In the genomic region with DNA sequence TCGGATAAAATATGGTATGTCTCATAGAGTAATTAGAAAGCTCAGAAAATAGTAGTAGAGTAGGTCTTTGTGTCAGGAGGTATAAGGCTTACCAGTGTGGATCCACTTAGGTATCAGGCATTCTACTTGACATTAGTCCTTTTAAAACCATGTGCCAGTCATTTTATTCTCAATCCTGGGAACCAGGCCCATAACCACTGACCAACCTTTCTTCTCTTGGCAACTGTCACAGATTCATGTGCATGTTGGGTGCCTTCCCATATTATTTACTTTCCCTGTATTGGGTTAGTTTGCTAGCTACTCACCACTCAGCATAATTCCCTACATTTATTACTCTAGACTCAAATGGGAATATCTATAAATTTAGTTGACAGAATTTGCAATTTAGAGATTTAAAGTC, we compare ENCODE assay signal across 18 mouse cellular contexts.
A peak's percentile ranks its signal among the peaks of the same experiment; 100 is the strongest.
DNase-seq lines count a peak whose midpoint lies in the region; TF ChIP-seq lines count a peak whose summit lies in the region.
"Had no signal": no experiment of that assay in that cellular context is flagged by ENCODE, and none has a peak within 500 bp of the region (broad histone marks: within the 10 kb centered on the region; RNA-seq: fewer than 3 reads in every experiment).

No protein-coding gene starts in this region.

- no peak for TF ChIP-seq CTCF in liver, adult 2 months (IDR thresholded peaks at IDR 0.05; ENCODE audit: low read depth, low read length)

- no peaks in the 10 kb centered on the region for H3K27me3 ChIP-seq in liver, adult 2 months (ENCODE audit: control insufficient read depth, insufficient read depth, low read length)
- H3K27me3 ChIP-seq: embryonic facial prominence, embryonic 13.5 days; forebrain, embryonic 12.5 days; heart, embryonic 12.5 days; intestine, embryonic 15.5 days had no signal

- DNase-seq in liver, adult 2 months (ENCODE audit: extremely low read depth, low read depth, low spot score): peak; percentile 4
- no peak for DNase-seq in liver
- peak; percentile 45 for DNase-seq in cerebellum, adult 8-10 months
- DNase-seq in cerebellum, postnatal 14 days: peak; percentile 48 to 74
- DNase-seq in embryo, embryonic 11 days: no peak
- no peak for DNase-seq in retina, postnatal 1 day
- DNase-seq in MN1 (ENCODE audit: low spot score): no peak
- DNase-seq: adrenal gland, postnatal 10 days; forebrain, postnatal 0 days; gastrocnemius, adult 2 months; gastrocnemius, postnatal 25 days; kidney, adult 18-20 months had no signal

- no peak for TF ChIP-seq POLR2A in liver, adult 2 months (IDR thresholded peaks at IDR 0.05; ENCODE audit: extremely low read depth, insufficient read depth, low read length)

- no peak overlapping the region for H3K9ac ChIP-seq in liver, adult 2 months (ENCODE audit: low read depth, low read length)
- H3K9ac ChIP-seq: embryonic facial prominence, embryonic 13.5 days; forebrain, embryonic 12.5 days; forebrain, postnatal 0 days; heart, embryonic 12.5 days; hindbrain, embryonic 14.5 days; intestine, embryonic 15.5 days had no signal

- no peaks in the 10 kb centered on the region for H3K79me2 ChIP-seq in liver, adult 2 months (ENCODE audit: control insufficient read depth, insufficient read depth, low read length)

- no peak overlapping the region for H3K4me3 ChIP-seq in liver, adult 2 months (ENCODE audit: insufficient read depth, low read depth, low read length)
- H3K4me3 ChIP-seq: embryonic facial prominence, embryonic 13.5 days; forebrain, embryonic 12.5 days; gastrocnemius, adult 2 months; heart, embryonic 12.5 days; hindbrain, embryonic 10.5 days; intestine, embryonic 15.5 days had no signal

- no peak overlapping the region for H3K27ac ChIP-seq in liver, adult 2 months (replicated peaks; ENCODE audit: insufficient read depth, low read depth, low read length)
- H3K27ac ChIP-seq: embryonic facial prominence, embryonic 13.5 days; forebrain, embryonic 12.5 days; gastrocnemius, adult 2 months; hindbrain, embryonic 10.5 days; hindbrain, embryonic 14.5 days; intestine, embryonic 15.5 days had no signal

- 84% methylated on average over 1 of the region's 1 CpGs for WGBS in liver, adult 2 months

- no peaks in the 10 kb centered on the region for H3K4me1 ChIP-seq in liver, adult 2 months (ENCODE audit: control insufficient read depth, insufficient read depth, low read length)
- H3K4me1 ChIP-seq: embryonic facial prominence, embryonic 13.5 days; forebrain, embryonic 12.5 days; heart, embryonic 12.5 days; hindbrain, embryonic 10.5 days; intestine, embryonic 15.5 days had no signal

- no peaks in the 10 kb centered on the region for H3K36me3 ChIP-seq in liver, adult 2 months (ENCODE audit: control insufficient read depth, insufficient read depth, low read length)
- H3K36me3 ChIP-seq: embryonic facial prominence, embryonic 13.5 days; forebrain, embryonic 12.5 days; heart, embryonic 12.5 days; hindbrain, embryonic 10.5 days; intestine, embryonic 15.5 days had no signal

Comparison
In these comparisons a context has a peak if more than half of its experiments do, and no peak if none do; other contexts are left out.
1. DNase-seq: peak in liver, adult 2 months (single experiment), cerebellum, adult 8-10 months (single experiment) and cerebellum, postnatal 14 days (2 of 2); none in liver (single experiment), embryo, embryonic 11 days (single experiment), retina, postnatal 1 day (single experiment) and MN1 (single experiment).